Mouse (Mus musculus): Measurements from ENCODE around the gene Ereg. TPM values are rescaled to one million over a fixed set of nuclear protein-coding genes. Genes with fewer than 3 reads are reported as not detected.
A peak's percentile ranks its signal among the peaks of the same experiment; 100 is the strongest.

Gene Ereg
- not detected in 2 replicates for total RNA-seq (2017)

- peak in 1 of 2 experiments; percentile 29; a peak in 1 of 4 replicates for ATAC-seq (replicated peaks in 1 of 2; ENCODE audit: insufficient read depth in 1 of 2, low FRiP score in 2 of 2, low TSS enrichment in 1 of 2, low read depth in 1 of 2, poor library complexity in 2 of 2, severe bottlenecking in 2 of 2)
Observed at GRCm38 (mm10) chr5:91074450-91074950, at the start of gene Ereg. Ereg (plus strand) TSS chr5:91074622.

- ATAC-seq (replicated peaks in 1 of 2; ENCODE audit: insufficient read depth in 1 of 2, low FRiP score in 2 of 2, low TSS enrichment in 1 of 2, low read depth in 1 of 2, poor library complexity in 2 of 2, severe bottlenecking in 2 of 2) = no peak
Observed at GRCm38 (mm10) chr5:91027164-91027563, 47.3 kb upstream of the Ereg start, which contains the start of gene Epgn. Epgn (plus strand) TSS chr5:91027464.

- ATAC-seq (replicated peaks in 1 of 2; ENCODE audit: insufficient read depth in 1 of 2, low FRiP score in 2 of 2, low TSS enrichment in 1 of 2, low read depth in 1 of 2, poor library complexity in 2 of 2, severe bottlenecking in 2 of 2) = no peak
Observed at GRCm38 (mm10) chr5:91027840-91028239, 46.6 kb upstream of the Ereg start.

GRCm38 (mm10) chr5:91030629-91031028, 43.8 kb upstream of the Ereg start:
- ATAC-seq (replicated peaks in 1 of 2; ENCODE audit: insufficient read depth in 1 of 2, low FRiP score in 2 of 2, low TSS enrichment in 1 of 2, low read depth in 1 of 2, poor library complexity in 2 of 2, severe bottlenecking in 2 of 2) = no peak

- ATAC-seq (replicated peaks in 1 of 2; ENCODE audit: insufficient read depth in 1 of 2, low FRiP score in 2 of 2, low TSS enrichment in 1 of 2, low read depth in 1 of 2, poor library complexity in 2 of 2, severe bottlenecking in 2 of 2) = no peak; a peak in 1 of 4 replicates
Observed at GRCm38 (mm10) chr5:91035341-91035740, 39.1 kb upstream of the Ereg start.

- peak in 1 of 2 experiments; percentile 31; a peak in 1 of 4 replicates for ATAC-seq (replicated peaks in 1 of 2; ENCODE audit: insufficient read depth in 1 of 2, low FRiP score in 2 of 2, low TSS enrichment in 1 of 2, low read depth in 1 of 2, poor library complexity in 2 of 2, severe bottlenecking in 2 of 2)
Observed at GRCm38 (mm10) chr5:91036628-91037027, 37.8 kb upstream of the Ereg start.

GRCm38 (mm10) chr5:91037756-91038155, 36.7 kb upstream of the Ereg start:
- no peak for ATAC-seq (replicated peaks in 1 of 2; ENCODE audit: insufficient read depth in 1 of 2, low FRiP score in 2 of 2, low TSS enrichment in 1 of 2, low read depth in 1 of 2, poor library complexity in 2 of 2, severe bottlenecking in 2 of 2)

GRCm38 (mm10) chr5:91038547-91038946, 35.9 kb upstream of the Ereg start:
- ATAC-seq (replicated peaks in 1 of 2; ENCODE audit: insufficient read depth in 1 of 2, low FRiP score in 2 of 2, low TSS enrichment in 1 of 2, low read depth in 1 of 2, poor library complexity in 2 of 2, severe bottlenecking in 2 of 2) = peak; percentile 27 to 58; a peak in 2 of 4 replicates

- ATAC-seq (replicated peaks in 1 of 2; ENCODE audit: insufficient read depth in 1 of 2, low FRiP score in 2 of 2, low TSS enrichment in 1 of 2, low read depth in 1 of 2, poor library complexity in 2 of 2, severe bottlenecking in 2 of 2) = no peak
Observed at GRCm38 (mm10) chr5:91038963-91039362, 35.5 kb upstream of the Ereg start.

- ATAC-seq (replicated peaks in 1 of 2; ENCODE audit: insufficient read depth in 1 of 2, low FRiP score in 2 of 2, low TSS enrichment in 1 of 2, low read depth in 1 of 2, poor library complexity in 2 of 2, severe bottlenecking in 2 of 2) = no peak
Observed at GRCm38 (mm10) chr5:91047987-91048386, 26.4 kb upstream of the Ereg start.

- no peak for ATAC-seq (replicated peaks in 1 of 2; ENCODE audit: insufficient read depth in 1 of 2, low FRiP score in 2 of 2, low TSS enrichment in 1 of 2, low read depth in 1 of 2, poor library complexity in 2 of 2, severe bottlenecking in 2 of 2)
Observed at GRCm38 (mm10) chr5:91048397-91048796, 26.0 kb upstream of the Ereg start.

GRCm38 (mm10) chr5:91072340-91072739, 2.1 kb upstream of the Ereg start:
- ATAC-seq (replicated peaks in 1 of 2; ENCODE audit: insufficient read depth in 1 of 2, low FRiP score in 2 of 2, low TSS enrichment in 1 of 2, low read depth in 1 of 2, poor library complexity in 2 of 2, severe bottlenecking in 2 of 2) = no peak

- no peak for ATAC-seq (replicated peaks in 1 of 2; ENCODE audit: insufficient read depth in 1 of 2, low FRiP score in 2 of 2, low TSS enrichment in 1 of 2, low read depth in 1 of 2, poor library complexity in 2 of 2, severe bottlenecking in 2 of 2)
Observed at GRCm38 (mm10) chr5:91073626-91074025, 796 bp upstream of the Ereg start.

- ATAC-seq (replicated peaks in 1 of 2; ENCODE audit: insufficient read depth in 1 of 2, low FRiP score in 2 of 2, low TSS enrichment in 1 of 2, low read depth in 1 of 2, poor library complexity in 2 of 2, severe bottlenecking in 2 of 2) = no peak
Observed at GRCm38 (mm10) chr5:91074026-91074425, 396 bp upstream of the Ereg start.

- no peak for ATAC-seq (replicated peaks in 1 of 2; ENCODE audit: insufficient read depth in 1 of 2, low FRiP score in 2 of 2, low TSS enrichment in 1 of 2, low read depth in 1 of 2, poor library complexity in 2 of 2, severe bottlenecking in 2 of 2)
Observed at GRCm38 (mm10) chr5:91075021-91075420, 599 bp downstream of the Ereg start.

- no peak for ATAC-seq (replicated peaks in 1 of 2; ENCODE audit: insufficient read depth in 1 of 2, low FRiP score in 2 of 2, low TSS enrichment in 1 of 2, low read depth in 1 of 2, poor library complexity in 2 of 2, severe bottlenecking in 2 of 2)
Observed at GRCm38 (mm10) chr5:91083016-91083415, 8.6 kb downstream of the Ereg start.

GRCm38 (mm10) chr5:91085291-91085690, 10.9 kb downstream of the Ereg start:
- no peak for ATAC-seq (replicated peaks in 1 of 2; ENCODE audit: insufficient read depth in 1 of 2, low FRiP score in 2 of 2, low TSS enrichment in 1 of 2, low read depth in 1 of 2, poor library complexity in 2 of 2, severe bottlenecking in 2 of 2)

GRCm38 (mm10) chr5:91090301-91090700, 15.9 kb downstream of the Ereg start:
- no peak for ATAC-seq (replicated peaks in 1 of 2; ENCODE audit: insufficient read depth in 1 of 2, low FRiP score in 2 of 2, low TSS enrichment in 1 of 2, low read depth in 1 of 2, poor library complexity in 2 of 2, severe bottlenecking in 2 of 2)

- no peak for ATAC-seq (replicated peaks in 1 of 2; ENCODE audit: insufficient read depth in 1 of 2, low FRiP score in 2 of 2, low TSS enrichment in 1 of 2, low read depth in 1 of 2, poor library complexity in 2 of 2, severe bottlenecking in 2 of 2)
Observed at GRCm38 (mm10) chr5:91097911-91098614, 23.6 kb downstream of the Ereg start.
